Mouse (Mus musculus): ENCODE data around the gene Rpf2. TPM values are rescaled to one million over a fixed set of nuclear protein-coding genes. Genes with fewer than 3 reads are reported as not detected.

Rpf2 gene
- total RNA-seq, 2 experiments from 2014 or later: 13.5 to 17.3 TPM

GRCm38 (mm10) chr10:40232442-40232841 lies 14.4 kb downstream of the Rpf2 start:
- TF ChIP-seq CTCF (IDR thresholded peaks at IDR 0.05): no peak
- H3K4me3 ChIP-seq: no peak overlapping the region
- H3K27ac ChIP-seq: no peak overlapping the region
- intact Hi-C loops (cut with DNase I): no loop called here
- DNase-seq: no peak

GRCm38 (mm10) chr10:40229725-40230124 lies 17.1 kb downstream of the Rpf2 start:
- intact Hi-C loops (cut with DNase I): no loop called here
- no peak for DNase-seq
- Histone ChIP-seq H3K4me3 (no peak overlapping the region), H3K27ac (no peak overlapping the region)
- TF ChIP-seq CTCF (IDR thresholded peaks at IDR 0.05): no peak

GRCm38 (mm10) chr10:40227660-40228303 lies 19.1 kb downstream of the Rpf2 start:
- Histone ChIP-seq H3K27ac (no peak overlapping the region), H3K4me3 (no peak overlapping the region)
- intact Hi-C loops (cut with DNase I): no loop called here
- no peak for TF ChIP-seq CTCF (IDR thresholded peaks at IDR 0.05)
- DNase-seq: peak; percentile 32

- DNase-seq: no peak
- Histone ChIP-seq H3K27ac (no peak overlapping the region), H3K4me3 (no peak overlapping the region)
- intact Hi-C loops (cut with DNase I): no loop called here
- no peak for TF ChIP-seq CTCF (IDR thresholded peaks at IDR 0.05)
Measured at GRCm38 (mm10) chr10:40218874-40219273, 28.0 kb downstream of the Rpf2 start.

GRCm38 (mm10) chr10:40212443-40213169 lies 34.2 kb downstream of the Rpf2 start:
- TF ChIP-seq CTCF (IDR thresholded peaks at IDR 0.05): no peak
- Histone ChIP-seq H3K4me3 (no peak overlapping the region), H3K27ac (no peak overlapping the region)
- peak; percentile 89 for DNase-seq
- intact Hi-C loops (cut with DNase I): loop anchor here (1.0 to 2.0 kb wide), 3 partner anchors 70 to 252 kb away; partner anchors contain the start of genes Mfsd4b3 and Slc16a10

- H3K27ac ChIP-seq: peak overlapping the region; percentile 54
- H3K4me3 ChIP-seq: no peak overlapping the region
- intact Hi-C loops (cut with DNase I): loop anchor here (2.0 kb wide), 1 partner anchor 46 kb away; no protein-coding TSS in a partner anchor
- no peak for TF ChIP-seq CTCF (IDR thresholded peaks at IDR 0.05)
- DNase-seq: no peak
Measured at GRCm38 (mm10) chr10:40195001-40195400, 51.8 kb downstream of the Rpf2 start.

- intact Hi-C loops (cut with DNase I): loop anchor here (5.0 kb wide), 1 partner anchor 135 kb away; no protein-coding TSS in a partner anchor
- no peak for DNase-seq
- TF ChIP-seq CTCF (IDR thresholded peaks at IDR 0.05): no peak
- H3K4me3 ChIP-seq: peak overlapping the region; percentile 46
- peak overlapping the region; percentile 20; the same call in 1 of the 2 replicates for H3K27ac ChIP-seq
Measured at GRCm38 (mm10) chr10:40192010-40192935, 54.6 kb downstream of the Rpf2 start.

GRCm38 (mm10) chr10:40191338-40191979 lies 55.4 kb downstream of the Rpf2 start:
- Histone ChIP-seq H3K4me3 (peak overlapping the region; percentile 46), H3K27ac (peak overlapping the region; percentile 20; the same call in 1 of the 2 replicates)
- no peak for DNase-seq
- intact Hi-C loops (cut with DNase I): loop anchor here (5.0 kb wide), 1 partner anchor 134 kb away; no protein-coding TSS in a partner anchor
- TF ChIP-seq CTCF (IDR thresholded peaks at IDR 0.05): no peak

- H3K4me3 ChIP-seq: no peak overlapping the region
- DNase-seq: no peak
- H3K27ac ChIP-seq: no peak overlapping the region
- TF ChIP-seq CTCF (IDR thresholded peaks at IDR 0.05): no peak; the same call in 1 of the 2 replicates
- intact Hi-C loops (cut with DNase I): loop anchor here (5.0 kb wide), 1 partner anchor 134 kb away; no protein-coding TSS in a partner anchor
Measured at GRCm38 (mm10) chr10:40190871-40191270, 56.0 kb downstream of the Rpf2 start.

GRCm38 (mm10) chr10:40189689-40190088 lies 57.1 kb downstream of the Rpf2 start:
- TF ChIP-seq CTCF (IDR thresholded peaks at IDR 0.05): no peak
- no peak for DNase-seq
- intact Hi-C loops (cut with DNase I): loop anchor here (5.0 kb wide), 1 partner anchor 132 kb away; no protein-coding TSS in a partner anchor
- no peak overlapping the region for H3K4me3 ChIP-seq
- peak overlapping the region; percentile 83 for H3K27ac ChIP-seq

- intact Hi-C loops (cut with DNase I): no loop called here
- TF ChIP-seq CTCF (IDR thresholded peaks at IDR 0.05): no peak
- Histone ChIP-seq H3K27ac (peak overlapping the region; percentile 83), H3K4me3 (no peak overlapping the region)
- DNase-seq: peak; percentile 91
Measured at GRCm38 (mm10) chr10:40188831-40189230, 58.0 kb downstream of the Rpf2 start.

- TF ChIP-seq CTCF (IDR thresholded peaks at IDR 0.05): no peak
- no peak overlapping the region for H3K4me3 ChIP-seq
- H3K27ac ChIP-seq: no peak overlapping the region
- intact Hi-C loops (cut with DNase I): no loop called here
- DNase-seq: no peak
Measured at GRCm38 (mm10) chr10:40185956-40186355, 60.9 kb downstream of the Rpf2 start.

Measured in gastrocnemius, adult 2 months (tissue).